In the genomic region with DNA sequence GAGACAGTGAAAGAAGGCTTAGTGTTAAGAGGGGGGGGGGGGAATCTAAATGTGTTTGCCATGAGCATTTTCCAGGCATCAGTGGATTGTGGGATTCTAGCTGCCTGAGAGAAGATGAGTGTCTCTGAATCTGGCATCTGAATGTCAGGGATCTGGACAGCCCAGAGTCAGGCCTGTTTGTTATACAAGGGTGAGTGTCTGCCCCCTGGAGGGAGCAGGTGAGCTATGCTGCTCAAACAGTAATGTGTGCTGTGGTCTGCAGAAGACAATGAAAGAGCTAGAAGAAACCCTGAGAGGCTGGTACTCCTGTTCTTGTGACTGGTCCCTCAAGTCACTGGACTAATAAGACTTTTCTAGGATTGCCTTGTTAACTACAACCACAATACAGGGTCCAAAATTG, we compare ENCODE assay signal across 7 mouse cellular contexts. TPM values are rescaled to one million over a fixed set of nuclear protein-coding genes. Genes with fewer than 3 reads are reported as not detected.
A peak's percentile ranks its signal among the peaks of the same experiment; 100 is the strongest.
DNase-seq lines count a peak whose midpoint lies in the region; ATAC-seq lines count a peak whose summit lies in the region.

No protein-coding gene starts in this region.

- H3K9me3 ChIP-seq in midbrain, embryonic 13.5 days, result peaks cover 4% of the 10 kb centered on the region; the same call in 1 of the 2 replicates
- no peaks in the 10 kb centered on the region for H3K9me3 ChIP-seq in midbrain, embryonic 15.5 days

- H3K4me1 ChIP-seq in midbrain, embryonic 13.5 days (replicated peaks), result peaks cover 6% of the 10 kb centered on the region
- H3K4me1 ChIP-seq in midbrain, embryonic 15.5 days, result no peaks in the 10 kb centered on the region

- H3K4me3 ChIP-seq in midbrain, embryonic 13.5 days (replicated peaks), result no peak overlapping the region
- no peak overlapping the region for H3K4me3 ChIP-seq in midbrain, embryonic 15.5 days

- no peak overlapping the region for H3K27ac ChIP-seq in midbrain, embryonic 13.5 days
- no peak overlapping the region for H3K27ac ChIP-seq in midbrain, embryonic 15.5 days

- no peaks in the 10 kb centered on the region; the same call in 1 of the 2 replicates for H3K27me3 ChIP-seq in midbrain, embryonic 13.5 days
- H3K27me3 ChIP-seq in midbrain, embryonic 15.5 days (replicated peaks), result no peaks in the 10 kb centered on the region

- H3K4me2 ChIP-seq in midbrain, embryonic 13.5 days (replicated peaks), result no peak overlapping the region
- no peak overlapping the region for H3K4me2 ChIP-seq in midbrain, embryonic 15.5 days

- DNase-seq in kidney, postnatal 4 days, result peak; percentile 60 to 71
- DNase-seq in natural killer cell, adult 2 months (ENCODE audit: low spot score in 2 of 2), result peak; percentile 69 to 75
- DNase-seq in left cerebral cortex, postnatal 36 days (ENCODE audit: low spot score in 2 of 2), result no peak

- peak; percentile 55; the same call in 1 of the 2 replicates for ATAC-seq in midbrain, embryonic 13.5 days
- ATAC-seq in midbrain, embryonic 15.5 days (replicated peaks), result no peak; the same call in 1 of the 2 replicates
- peak; percentile 71 for ATAC-seq in activated CD4-positive, CD25-positive, alpha-beta regulatory T cell, adult 4 months
- peak; percentile 85 for ATAC-seq in erythroblast, adult 5-6 weeks (replicated peaks; ENCODE audit: low FRiP score, poor library complexity, severe bottlenecking)

- intact Hi-C loops in left cerebral cortex, postnatal 36 days (cut with DNase I), result loop anchor here (5.0 kb wide), 1 partner anchor 72 kb away; the partner anchor contains the start of gene Serpinb9

- no peak overlapping the region for H3K9ac ChIP-seq in midbrain, embryonic 13.5 days (replicated peaks)
- H3K9ac ChIP-seq in midbrain, embryonic 15.5 days, result no peak overlapping the region

- H3K36me3 ChIP-seq in midbrain, embryonic 13.5 days, result no peaks in the 10 kb centered on the region
- no peaks in the 10 kb centered on the region for H3K36me3 ChIP-seq in midbrain, embryonic 15.5 days (replicated peaks)

RNA-seq across cellular contexts. Expression of gene Serpinb1b, which starts 4.3 kb away (rescaled TPM):
- polyA plus RNA-seq in midbrain, embryonic 13.5 days (2015; fragmentation: Nextera tagmentation; extraction: Ambion mirVana), result 0.46 and 2.5 TPM in 2 replicates
- polyA plus RNA-seq in midbrain, embryonic 15.5 days (2015; fragmentation: Nextera tagmentation; extraction: Ambion mirVana), result 2.0 and 2.7 TPM in 2 replicates
- polyA plus RNA-seq in activated CD4-positive, CD25-positive, alpha-beta regulatory T cell, adult 4 months (2017; shearing (Covaris generic)), result not detected
- not detected in 2 replicates for total RNA-seq in erythroblast, adult 5-6 weeks (2015; ENCODE audit: low replicate concordance)
- total RNA-seq in erythroblast, adult 5-6 weeks (2017; ENCODE audit: low replicate concordance), result not detected in 2 replicates
- total RNA-seq in left cerebral cortex, postnatal 36 days (2021), result 1 to 10 TPM; 1.2 TPM

RNA-seq across cellular contexts. Expression of gene Serpinb9b, which starts 46.8 kb away (rescaled TPM):
- 0.23 and 0.32 TPM in 2 replicates for polyA plus RNA-seq in midbrain, embryonic 13.5 days (2015; fragmentation: Nextera tagmentation; extraction: Ambion mirVana)
- 0.23 and 0.36 TPM in 2 replicates for polyA plus RNA-seq in midbrain, embryonic 15.5 days (2015; fragmentation: Nextera tagmentation; extraction: Ambion mirVana)
- under 1 TPM in 1 of 2 experiments, not detected in 1; 0.15 TPM for polyA plus RNA-seq in activated CD4-positive, CD25-positive, alpha-beta regulatory T cell, adult 4 months (2017; shearing (Covaris generic))
- total RNA-seq in erythroblast, adult 5-6 weeks (2015; ENCODE audit: low replicate concordance), result 0.63 TPM in 1 of 2 replicates, not detected in the other
- total RNA-seq in erythroblast, adult 5-6 weeks (2017; ENCODE audit: low replicate concordance), result not detected in 2 replicates
- not detected for total RNA-seq in left cerebral cortex, postnatal 36 days (2021)

Comparison
In these comparisons a context has a peak if more than half of its experiments do, and no peak if none do; other contexts are left out.
1. DNase-seq: peak in kidney, postnatal 4 days (2 of 2) and natural killer cell, adult 2 months (2 of 2); none in left cerebral cortex, postnatal 36 days (0 of 2).